Mouse (Mus musculus) heart, adult 2 months (tissue): ENCODE results near the gene Acap2. TPM values are rescaled to one million over a fixed set of nuclear protein-coding genes. Genes with fewer than 3 reads are reported as not detected.
A peak's percentile ranks its signal among the peaks of the same experiment; 100 is the strongest.

ENCODE experiments used
- DNase-seq, 2 experiments: peaks; one replicate each; pipeline ENCODE4 v3.0.0; 2021
- H3K27ac ChIP-seq: fragments of 200-600 bp; 2 replicates; pipeline ENCODE4 v1.8.1; 2022
- H3K27me3 ChIP-seq: fragments of 200-500 bp; 2 replicates; pipeline ENCODE4 v1.6.1; 2012; ENCODE audit warnings: mild to moderate bottlenecking, low read length, inconsistent platforms, mixed read lengths; ENCODE audit not compliant: control insufficient read depth, insufficient read depth
- H3K36me3 ChIP-seq: fragments of 200-500 bp; 2 replicates; pipeline ENCODE4 v1.6.1; 2012; ENCODE audit warnings: low read length, inconsistent platforms; ENCODE audit not compliant: control insufficient read depth, insufficient read depth
- H3K4me1 ChIP-seq: fragments of 200-500 bp; 2 replicates; pipeline ENCODE4 v1.6.1; 2011; ENCODE audit warnings: low read length; ENCODE audit not compliant: control insufficient read depth, insufficient read depth
- H3K4me3 ChIP-seq: fragments of 200-600 bp; 2 replicates; pipeline ENCODE4 v1.8.1; 2022
- H3K79me2 ChIP-seq: fragments of 200-500 bp; replicated peaks from 2 replicates; pipeline ENCODE4 v1.6.1; 2012; ENCODE audit warnings: mild to moderate bottlenecking, inconsistent platforms, low read length, moderate library complexity, mixed read lengths; ENCODE audit not compliant: control insufficient read depth, insufficient read depth
- H3K9ac ChIP-seq: fragments of 200-500 bp; 2 replicates; pipeline ENCODE4 v1.6.1; 2012; ENCODE audit warnings: low read depth, mild to moderate bottlenecking, control low read depth, inconsistent platforms, low read length, mixed read lengths
- CTCF ChIP-seq: fragments of 200-600 bp; IDR thresholded peaks from 2 replicates; pipeline ENCODE4 v1.8.1; 2022; ENCODE audit warnings: antibody characterized with exemption, mild to moderate bottlenecking, moderate library complexity
- EP300 ChIP-seq: fragments of 200-500 bp; IDR thresholded peaks from 2 replicates; pipeline ENCODE4 v1.6.1; 2011; ENCODE audit warnings: low read depth, low read length, control low read depth; ENCODE audit not compliant: insufficient read depth
- POLR2A ChIP-seq: fragments of 200-500 bp; IDR thresholded peaks from 2 replicates; pipeline ENCODE4 v1.6.1; 2011; ENCODE audit warnings: mild to moderate bottlenecking, low read depth, low read length, control low read depth; ENCODE audit not compliant: insufficient read depth
- WGBS: fragments of 180-500 bp; shearing (Covaris S2); methylation state at CpG from one replicate; pipeline ENCODE4 v1.1.7; 2018; 5-methylcytosine and 5-hydroxymethylcytosine counted together
- intact Hi-C: fragments of 180-260 bp; cut with DNase I; formaldehyde crosslinking; loops from one replicate; pipeline ENCODE4 v1.15.1; 2025
- polyA plus RNA-seq: library from polyadenylated mRNA; depleted of rRNA; stranded (reverse); fragments of >200 nt; gene quantifications from 2 replicates; pipeline ENCODE4 v1.2.3, GENCODE M21; 2012
- total RNA-seq, 2 experiments: library from RNA; stranded (reverse); gene quantifications; 2 replicates each; pipeline ENCODE4 v1.2.3; 2021

Gene Acap2
- total and polyA plus RNA-seq, 3 experiments: 8.2 to 17.8 (median 17.6) TPM

GRCm38 (mm10) chr16:31074324-31074908 lies 126.6 kb downstream of the Acap2 start:
- Histone ChIP-seq H3K4me1 (peaks cover 9% of the 10 kb centered on the region), H3K4me3 (no peak overlapping the region), H3K27ac (no peak overlapping the region), H3K9ac (no peak overlapping the region), H3K27me3 (no peaks in the 10 kb centered on the region), H3K36me3 (no peaks in the 10 kb centered on the region), H3K79me2 (no peaks in the 10 kb centered on the region)
- WGBS: 86% methylated on average over 3 of the region's 3 CpGs
- intact Hi-C loops: loop anchor here (5.0 kb wide), 1 partner anchor 537 kb away; no protein-coding TSS in a partner anchor
- no peak for DNase-seq
- no peak for TF ChIP-seq POLR2A
- TF ChIP-seq EP300: no peak
- TF ChIP-seq CTCF: no peak

DNA sequence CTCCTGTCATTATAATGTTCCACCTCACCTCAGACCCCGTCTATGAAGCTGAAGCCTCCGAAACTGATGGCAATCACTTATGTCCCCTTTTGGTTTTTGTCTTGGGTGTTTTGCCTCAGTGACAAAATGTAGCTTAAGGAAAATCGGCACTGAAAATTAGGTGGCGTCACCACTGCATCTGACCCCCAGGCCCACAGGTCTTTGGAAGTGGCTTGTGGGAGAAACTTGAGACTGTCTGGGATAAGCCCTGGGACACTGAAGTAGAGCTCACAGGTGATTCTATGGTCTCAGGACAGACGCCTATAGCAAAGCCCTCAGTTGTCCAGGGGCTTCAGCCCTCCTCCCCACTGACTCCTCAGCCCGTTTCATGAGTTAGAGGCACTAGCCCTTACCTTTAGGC lies 129.3 kb downstream of the Acap2 start:
- H3K27me3 ChIP-seq: no peaks in the 10 kb centered on the region
- no peak overlapping the region for H3K27ac ChIP-seq
- TF ChIP-seq CTCF (no peak), POLR2A (no peak), EP300 (no peak)
- H3K4me3 ChIP-seq: no peak overlapping the region
- intact Hi-C loops: loop anchor here (2.0 to 5.0 kb wide), 2 partner anchors 95 to 534 kb away; no protein-coding TSS in a partner anchor
- H3K79me2 ChIP-seq: 0 out of 2 replicates have a peak, but pooled peaks cover 1% of the 10 kb centered on the region
- H3K36me3 ChIP-seq: no peaks in the 10 kb centered on the region
- DNase-seq: peak in 1 of 2 experiments; percentile 10
- H3K9ac ChIP-seq: no peak overlapping the region
- peaks cover 22% of the 10 kb centered on the region for H3K4me1 ChIP-seq
- WGBS: 88% methylated on average over 6 of the region's 6 CpGs

DNA sequence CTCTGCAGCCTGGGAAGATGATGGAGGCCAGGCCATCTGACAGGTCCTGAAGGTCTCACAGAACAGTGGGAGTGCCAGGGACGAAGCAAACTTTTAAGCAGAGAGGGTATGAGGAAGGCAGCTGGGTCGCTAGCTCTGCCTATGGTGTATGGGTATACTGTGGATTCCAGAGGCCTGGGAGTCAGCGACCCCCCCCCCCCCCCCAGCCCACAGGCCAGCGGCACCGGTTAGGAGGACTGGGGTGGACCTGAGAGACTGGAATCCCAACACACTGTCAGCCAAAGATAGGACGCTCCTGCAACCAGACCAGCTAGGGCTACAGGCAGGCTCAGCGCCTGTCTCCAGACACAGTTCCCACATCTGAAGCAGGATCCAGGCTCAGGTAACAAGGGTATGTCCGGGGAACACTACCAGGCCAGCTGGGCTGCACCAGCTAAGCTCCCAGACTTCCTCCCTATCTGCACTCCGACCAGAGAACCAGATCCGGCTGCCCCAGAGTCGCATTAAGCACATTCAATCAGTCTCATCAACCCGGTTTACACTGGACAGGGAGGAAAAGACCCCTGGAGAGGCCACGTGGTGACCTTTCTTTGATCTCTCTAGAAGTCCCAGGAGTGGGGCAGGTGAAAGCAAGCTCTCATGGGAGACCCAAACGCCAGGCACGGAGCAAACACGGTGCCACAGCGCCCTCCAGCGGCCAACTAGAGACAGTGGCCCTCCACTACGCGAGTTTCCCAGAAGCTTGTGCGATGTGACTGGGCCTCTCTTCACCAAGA lies 130.5 kb downstream of the Acap2 start:
- H3K27ac ChIP-seq: peak overlapping the region; percentile 66

DNA sequence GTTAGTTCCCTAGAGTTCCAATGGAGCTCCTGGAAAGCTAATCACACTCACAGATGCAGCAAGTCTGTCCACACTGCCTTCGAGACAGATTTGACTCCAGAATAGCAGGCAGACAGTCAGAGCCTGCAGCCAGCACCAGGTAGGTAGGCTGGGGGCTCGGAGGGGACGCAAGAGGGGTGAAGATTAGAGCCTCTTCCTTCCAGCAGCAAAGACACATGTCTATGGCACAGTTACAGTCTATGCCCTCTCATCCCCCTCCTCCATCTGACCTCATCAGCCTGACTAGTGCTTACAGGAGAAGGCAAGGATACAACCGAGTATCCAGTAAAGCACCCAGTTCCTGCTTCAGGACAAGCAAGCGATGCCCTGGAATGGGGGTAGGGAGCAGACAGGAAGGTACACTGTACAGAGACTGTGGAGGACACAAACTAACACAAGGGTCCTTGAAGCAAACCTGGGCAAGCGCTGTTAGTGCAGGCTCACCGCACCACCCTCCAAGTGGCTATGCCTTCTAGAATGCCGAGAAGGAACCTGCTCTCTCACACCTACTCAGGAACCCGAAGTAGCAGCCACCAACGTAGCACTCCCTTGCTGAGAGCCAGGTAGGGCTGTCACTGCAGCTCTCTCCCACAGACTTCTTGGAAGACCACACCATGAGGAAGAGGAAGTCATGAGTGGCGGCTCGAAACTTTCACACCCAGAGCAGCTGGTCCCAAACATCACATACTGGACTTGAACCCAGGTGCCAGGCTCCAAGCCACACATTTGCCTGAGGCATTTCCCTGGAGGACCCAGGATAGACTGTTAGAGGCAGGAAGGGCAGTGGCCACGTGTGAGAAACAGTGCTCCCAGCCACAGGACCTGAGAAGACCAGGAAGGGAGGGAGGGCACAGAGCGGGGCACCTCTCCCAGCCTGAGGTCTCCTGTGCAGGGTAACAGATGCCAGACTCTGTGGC lies 131.6 kb downstream of the Acap2 start:
- H3K9ac ChIP-seq: no peak overlapping the region
- H3K27me3 ChIP-seq: no peaks in the 10 kb centered on the region
- 0 out of 2 replicates have a peak, but pooled peaks cover 1% of the 10 kb centered on the region for H3K79me2 ChIP-seq
- TF ChIP-seq POLR2A (no peak), CTCF (no peak), EP300 (no peak)
- H3K36me3 ChIP-seq: no peaks in the 10 kb centered on the region
- H3K4me3 ChIP-seq: no peak overlapping the region
- H3K27ac ChIP-seq: peak overlapping the region; percentile 66
- peak in 1 of 2 experiments; percentile 46 for DNase-seq
- peaks cover 29% of the 10 kb centered on the region for H3K4me1 ChIP-seq
- 68% methylated on average over 14 of the region's 14 CpGs for WGBS
- intact Hi-C loops: loop anchor here (1.0 to 10.0 kb wide), 5 partner anchors 93 to 532 kb away; no protein-coding TSS in a partner anchor

More for the DNA sequence above, 130.5 kb downstream of the Acap2 start:
- Histone ChIP-seq H3K4me3 (0 out of 2 replicates have a peak overlapping the region, but pooled peaks have one; percentile 0), H3K79me2 (0 out of 2 replicates have a peak, but pooled peaks cover 1% of the 10 kb centered on the region), H3K36me3 (no peaks in the 10 kb centered on the region), H3K4me1 (peaks cover 27% of the 10 kb centered on the region), H3K27me3 (no peaks in the 10 kb centered on the region), H3K9ac (peak overlapping the region; percentile 48)
- WGBS: 15% methylated on average over 21 of the region's 21 CpGs
- intact Hi-C loops: loop anchor here (1.0 to 5.0 kb wide), 3 partner anchors 94 to 533 kb away; no protein-coding TSS in a partner anchor
- no peak for TF ChIP-seq POLR2A
- TF ChIP-seq EP300: peak; percentile 96
- peak; percentile 86 to 90 for DNase-seq

GRCm38 (mm10) chr16:31068280-31068679 lies 132.8 kb downstream of the Acap2 start:
- Histone ChIP-seq H3K9ac (no peak overlapping the region), H3K27me3 (no peaks in the 10 kb centered on the region), H3K36me3 (no peaks in the 10 kb centered on the region), H3K4me1 (peaks cover 29% of the 10 kb centered on the region), H3K79me2 (0 out of 2 replicates have a peak, but pooled peaks cover 1% of the 10 kb centered on the region), H3K4me3 (no peak overlapping the region), H3K27ac (peak overlapping the region; percentile 90)
- peak in 1 of 2 experiments; percentile 56 for DNase-seq
- TF ChIP-seq POLR2A: no peak
- TF ChIP-seq CTCF: no peak
- no peak for TF ChIP-seq EP300
- 64% methylated on average over 7 of the region's 7 CpGs for WGBS
- intact Hi-C loops: loop anchor here (5.0 to 10.0 kb wide), 2 partner anchors 276 to 333 kb away; no protein-coding TSS in a partner anchor
